Mouse (Mus musculus) mammary gland, adult 2 months (tissue): ENCODE measurements around the gene Gm49359. TPM values are rescaled to one million over a fixed set of nuclear protein-coding genes. Genes with fewer than 3 reads are reported as not detected.

Source experiments
- polyA plus RNA-seq: library from polyadenylated mRNA; depleted of rRNA; stranded (reverse); fragments of >200 nt; gene quantifications from 2 replicates; pipeline ENCODE4 v1.2.3, GENCODE M21; 2012; ENCODE audit warnings: low replicate concordance; rRNA removed

The Gm49359 gene
- 0.56 and 0.85 TPM in 2 replicates for polyA plus RNA-seq

GRCm38 (mm10) chr13:62466424-62467334, at the start of gene Gm49359:
Gm49359 (minus strand) TSS chr13:62466832.

Other genes with a start within 250 kb of the Gm49359 start
- gene Gm3604, start 83.7 kb downstream of the Gm49359 start, polyA plus RNA-seq: 0.08 and 0.19 TPM in 2 replicates
- gene Zfp935, start 91.7 kb upstream of the Gm49359 start, polyA plus RNA-seq: not detected in 2 replicates
- 0.50 and 1.8 TPM in 2 replicates for gene Zfp934, start 104.4 kb upstream of the Gm49359 start, polyA plus RNA-seq
- 0.11 and 0.19 TPM in 2 replicates for gene 6720489N17Rik, start 157.3 kb upstream of the Gm49359 start, polyA plus RNA-seq